Mouse (Mus musculus): Measurements from ENCODE around the gene Dlgap1.

Dlgap1 gene

GRCm38 (mm10) chr17:69969021-69969815 is at the start of gene Dlgap1:
TSS of gene Dlgap1 (plus strand) at chr17:69969073.
- DNase-seq (ENCODE audit: low spot score in 2 of 2): no peak

GRCm38 (mm10) chr17:69954936-69955335 is 13.9 kb upstream of the Dlgap1 start:
- no peak for DNase-seq (ENCODE audit: low spot score in 2 of 2)

- DNase-seq (ENCODE audit: low spot score in 2 of 2): no peak
Observed at GRCm38 (mm10) chr17:69969816-69970750, 1.2 kb downstream of the Dlgap1 start.

- no peak for DNase-seq (ENCODE audit: low spot score in 2 of 2)
Observed at GRCm38 (mm10) chr17:69973081-69973480, 4.2 kb downstream of the Dlgap1 start.

- DNase-seq (ENCODE audit: low spot score in 2 of 2): no peak
Observed at GRCm38 (mm10) chr17:69973991-69974390, 5.1 kb downstream of the Dlgap1 start.

- no peak for DNase-seq (ENCODE audit: low spot score in 2 of 2)
Observed at GRCm38 (mm10) chr17:69982236-69982923, 13.5 kb downstream of the Dlgap1 start.

- no peak for DNase-seq (ENCODE audit: low spot score in 2 of 2)
Observed at GRCm38 (mm10) chr17:69996406-69996805, 27.5 kb downstream of the Dlgap1 start.

GRCm38 (mm10) chr17:70002026-70002425 is 33.2 kb downstream of the Dlgap1 start:
- DNase-seq (ENCODE audit: low spot score in 2 of 2): no peak

GRCm38 (mm10) chr17:70004628-70005027 is 35.8 kb downstream of the Dlgap1 start:
- no peak for DNase-seq (ENCODE audit: low spot score in 2 of 2)

GRCm38 (mm10) chr17:70007607-70008006 is 38.7 kb downstream of the Dlgap1 start:
- DNase-seq (ENCODE audit: low spot score in 2 of 2): no peak

GRCm38 (mm10) chr17:70016511-70016910 is 47.6 kb downstream of the Dlgap1 start:
- DNase-seq (ENCODE audit: low spot score in 2 of 2): no peak

- no peak for DNase-seq (ENCODE audit: low spot score in 2 of 2)
Observed at GRCm38 (mm10) chr17:70020376-70020775, 51.5 kb downstream of the Dlgap1 start.

GRCm38 (mm10) chr17:70022618-70023017 is 53.7 kb downstream of the Dlgap1 start:
- DNase-seq (ENCODE audit: low spot score in 2 of 2): no peak

GRCm38 (mm10) chr17:70034862-70035261 is 66.0 kb downstream of the Dlgap1 start:
- no peak for DNase-seq (ENCODE audit: low spot score in 2 of 2)

- DNase-seq (ENCODE audit: low spot score in 2 of 2): no peak
Observed at GRCm38 (mm10) chr17:70040751-70041430, 72.0 kb downstream of the Dlgap1 start.

GRCm38 (mm10) chr17:70068281-70068680 is 99.4 kb downstream of the Dlgap1 start:
- DNase-seq (ENCODE audit: low spot score in 2 of 2): no peak

GRCm38 (mm10) chr17:70072066-70072465 is 103.2 kb downstream of the Dlgap1 start:
- no peak for DNase-seq (ENCODE audit: low spot score in 2 of 2)

GRCm38 (mm10) chr17:70088220-70088619 is 119.3 kb downstream of the Dlgap1 start:
- no peak for DNase-seq (ENCODE audit: low spot score in 2 of 2)

- no peak for DNase-seq (ENCODE audit: low spot score in 2 of 2)
Observed at GRCm38 (mm10) chr17:70090737-70091136, 121.9 kb downstream of the Dlgap1 start.

GRCm38 (mm10) chr17:70129151-70129550 is 160.3 kb downstream of the Dlgap1 start:
- DNase-seq (ENCODE audit: low spot score in 2 of 2): no peak

GRCm38 (mm10) chr17:70169831-70170230 is 201.0 kb downstream of the Dlgap1 start:
- DNase-seq (ENCODE audit: low spot score in 2 of 2): no peak
